Mouse (Mus musculus) forebrain, embryonic 15.5 days (tissue): Measurements from ENCODE around the gene Myo18b. TPM values are rescaled to one million over a fixed set of nuclear protein-coding genes. Genes with fewer than 3 reads are reported as not detected.

Source experiments
- ATAC-seq: fragments of 200-750 bp; cut with Nextera tagmentation; replicated peaks from 2 replicates; pipeline ENCODE4 v1.8.0; 2017; ENCODE audit warnings: mild to moderate bottlenecking, moderate TSS enrichment, moderate library complexity
- H3K27ac ChIP-seq: fragments of 300-500 bp; sonication (generic); replicated peaks from 2 replicates; pipeline ENCODE4 v1.5.1; 2015; ENCODE audit warnings: mild to moderate bottlenecking, inconsistent platforms
- H3K27me3 ChIP-seq: fragments of 300-500 bp; sonication (generic); 2 replicates; pipeline ENCODE4 v1.6.1; 2015; ENCODE audit warnings: inconsistent platforms
- H3K36me3 ChIP-seq: fragments of 300-500 bp; sonication (generic); 2 replicates; pipeline ENCODE4 v1.6.1; 2015; ENCODE audit warnings: mild to moderate bottlenecking, inconsistent platforms
- H3K4me1 ChIP-seq: fragments of 300-500 bp; sonication (generic); 2 replicates; pipeline ENCODE4 v1.6.1; 2015; ENCODE audit warnings: inconsistent platforms
- H3K4me2 ChIP-seq: fragments of 300-500 bp; sonication (generic); replicated peaks from 2 replicates; pipeline ENCODE4 v1.6.1; 2015; ENCODE audit warnings: mild to moderate bottlenecking, inconsistent platforms
- H3K4me3 ChIP-seq: fragments of 300-500 bp; sonication (generic); 2 replicates; pipeline ENCODE4 v1.5.1; 2015; ENCODE audit warnings: mild to moderate bottlenecking, inconsistent platforms
- H3K9ac ChIP-seq: fragments of 300-500 bp; sonication (generic); replicated peaks from 2 replicates; pipeline ENCODE4 v1.6.1; 2015; ENCODE audit warnings: mild to moderate bottlenecking, inconsistent platforms
- H3K9me3 ChIP-seq: fragments of 300-500 bp; sonication (generic); 2 replicates; pipeline ENCODE4 v1.6.1; 2016; ENCODE audit warnings: inconsistent platforms
- WGBS: fragments of 180-500 bp; shearing (Covaris S2); methylation state at CpG from one replicate; pipeline ENCODE4 v1.1.7; 2015; ENCODE audit warnings: mixed read lengths; 5-methylcytosine and 5-hydroxymethylcytosine counted together
- polyA plus RNA-seq: library from polyadenylated mRNA; unstranded; fragments of >200 nt; fragmentation: Nextera tagmentation; extraction: Ambion mirVana; gene quantifications from 2 replicates; pipeline ENCODE4 v1.2.1, GENCODE M21; 2015

Myo18b gene
- polyA plus RNA-seq, 1 experiment from 2014 or later, result 1.2 TPM

DNA sequence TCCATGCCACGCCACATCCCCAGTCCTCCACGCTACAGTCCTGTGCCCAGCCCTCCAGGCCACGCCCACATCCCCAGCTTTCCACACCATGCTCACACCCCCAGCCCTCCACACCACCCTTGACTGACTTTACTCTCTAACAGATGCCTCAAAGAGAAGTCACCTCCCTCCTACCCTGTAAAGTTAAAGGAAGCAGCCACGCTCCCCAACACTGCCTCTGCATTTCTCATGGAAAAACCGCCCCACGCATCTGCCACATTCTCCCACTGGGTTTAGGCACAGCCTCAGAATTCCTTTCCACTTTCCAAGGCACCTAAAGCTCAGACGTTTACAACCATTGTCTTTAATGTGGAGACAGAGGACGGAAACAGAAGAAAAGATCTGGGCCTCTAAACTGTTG is 110.1 kb downstream of the Myo18b start:
- H3K4me3 ChIP-seq, result no peak overlapping the region
- H3K4me2 ChIP-seq, result no peak overlapping the region
- ATAC-seq, result no peak
- no peaks in the 10 kb centered on the region for H3K36me3 ChIP-seq
- no peak overlapping the region for H3K27ac ChIP-seq
- no peaks in the 10 kb centered on the region for H3K27me3 ChIP-seq
- H3K4me1 ChIP-seq, result no peaks in the 10 kb centered on the region
- H3K9me3 ChIP-seq, result no peaks in the 10 kb centered on the region
- H3K9ac ChIP-seq, result no peak overlapping the region
- 81% methylated on average over 8 of the region's 8 CpGs for WGBS

- H3K4me1 ChIP-seq, result peaks cover 14% of the 10 kb centered on the region; the same call in 1 of the 2 replicates
- no peaks in the 10 kb centered on the region for H3K27me3 ChIP-seq
- no peaks in the 10 kb centered on the region for H3K36me3 ChIP-seq
- 81% methylated on average over 7 of the region's 7 CpGs for WGBS
- no peak for ATAC-seq
- no peak overlapping the region for H3K27ac ChIP-seq
- H3K4me2 ChIP-seq, result no peak overlapping the region
- no peak overlapping the region for H3K4me3 ChIP-seq
- no peaks in the 10 kb centered on the region for H3K9me3 ChIP-seq
- H3K9ac ChIP-seq, result no peak overlapping the region
Observed at GRCm38 (mm10) chr5:112781719-112782118, 114.4 kb downstream of the Myo18b start.

DNA sequence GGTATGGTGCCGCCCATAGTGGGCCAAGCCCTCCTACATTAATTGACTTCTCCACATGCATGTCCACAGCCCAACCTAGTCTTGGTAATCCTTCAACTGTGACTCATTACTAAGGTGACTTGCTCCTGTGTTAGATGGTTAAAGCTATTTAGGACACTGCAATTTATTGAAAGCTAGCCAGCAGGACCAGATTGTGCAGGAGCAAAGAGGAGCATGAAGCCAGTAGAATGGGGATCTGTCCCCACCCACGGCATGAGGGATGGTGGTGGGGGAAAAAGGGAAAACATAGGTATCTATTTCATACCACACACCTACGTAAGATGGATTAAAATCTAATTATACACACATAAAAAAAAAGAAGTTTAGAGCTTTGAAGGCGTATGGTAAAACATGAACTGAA is 114.9 kb downstream of the Myo18b start:
- Histone ChIP-seq H3K9ac (no peak overlapping the region), H3K36me3 (no peaks in the 10 kb centered on the region), H3K4me2 (no peak overlapping the region), H3K9me3 (no peaks in the 10 kb centered on the region), H3K4me1 (peaks cover 16% of the 10 kb centered on the region; the same call in 1 of the 2 replicates), H3K27me3 (no peaks in the 10 kb centered on the region), H3K4me3 (no peak overlapping the region), H3K27ac (no peak overlapping the region)
- WGBS, result 90% methylated on average over 4 of the region's 4 CpGs
- ATAC-seq, result no peak

- no peak overlapping the region for H3K4me2 ChIP-seq
- H3K27me3 ChIP-seq, result no peaks in the 10 kb centered on the region
- no peak overlapping the region for H3K4me3 ChIP-seq
- peaks cover 16% of the 10 kb centered on the region; the same call in 1 of the 2 replicates for H3K4me1 ChIP-seq
- 43% methylated on average over 5 of the region's 5 CpGs for WGBS
- no peaks in the 10 kb centered on the region for H3K36me3 ChIP-seq
- ATAC-seq, result no peak
- 0 out of 2 replicates have a peak overlapping the region, but pooled peaks have one; percentile 11 for H3K27ac ChIP-seq
- no peak overlapping the region for H3K9ac ChIP-seq
- H3K9me3 ChIP-seq, result no peaks in the 10 kb centered on the region
Observed at GRCm38 (mm10) chr5:112780383-112780782, 115.8 kb downstream of the Myo18b start.

- Histone ChIP-seq H3K9ac (no peak overlapping the region), H3K27ac (no peak overlapping the region), H3K36me3 (no peaks in the 10 kb centered on the region), H3K4me2 (no peak overlapping the region), H3K4me1 (peaks cover 16% of the 10 kb centered on the region; the same call in 1 of the 2 replicates), H3K4me3 (no peak overlapping the region), H3K9me3 (no peaks in the 10 kb centered on the region), H3K27me3 (no peaks in the 10 kb centered on the region)
- 71% methylated on average over 15 of the region's 15 CpGs for WGBS
- no peak for ATAC-seq
Observed at GRCm38 (mm10) chr5:112776781-112777405, 119.3 kb downstream of the Myo18b start.

GRCm38 (mm10) chr5:112773429-112773828 is 122.7 kb downstream of the Myo18b start:
- H3K9me3 ChIP-seq, result no peaks in the 10 kb centered on the region
- no peak overlapping the region for H3K9ac ChIP-seq
- H3K27ac ChIP-seq, result no peak overlapping the region
- no peaks in the 10 kb centered on the region for H3K27me3 ChIP-seq
- no peak overlapping the region for H3K4me3 ChIP-seq
- H3K36me3 ChIP-seq, result no peaks in the 10 kb centered on the region
- ATAC-seq, result no peak
- 0 out of 2 replicates have a peak, but pooled peaks cover 4% of the 10 kb centered on the region for H3K4me1 ChIP-seq
- WGBS, result 47% methylated on average over 4 of the region's 4 CpGs
- H3K4me2 ChIP-seq, result no peak overlapping the region

DNA sequence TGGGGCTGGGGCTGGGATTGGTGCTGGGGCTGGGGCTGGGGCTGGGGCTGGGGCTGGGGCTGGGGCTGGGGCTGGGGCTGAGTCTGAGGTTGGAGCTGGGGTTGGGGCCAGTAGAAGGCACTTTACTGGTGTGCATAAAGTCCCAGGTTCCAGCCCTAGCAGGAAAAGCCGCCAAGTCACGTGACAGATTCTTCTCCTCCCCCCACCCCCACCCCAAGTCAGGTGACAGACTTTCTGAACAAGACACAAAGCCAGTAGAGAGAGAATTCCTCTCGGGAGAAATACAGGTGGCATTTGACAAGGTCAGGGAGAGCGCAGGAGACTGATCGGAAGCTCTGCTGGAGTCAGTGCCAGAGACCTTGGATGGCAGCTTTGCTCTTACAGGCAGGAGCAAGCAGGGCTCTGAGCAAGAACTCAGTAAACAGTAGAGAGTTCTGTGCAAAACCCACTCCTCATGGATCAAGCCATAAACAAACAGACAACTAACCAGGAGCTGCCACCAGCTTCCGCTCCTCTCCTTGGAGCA is 124.7 kb downstream of the Myo18b start:
- no peak overlapping the region for H3K27ac ChIP-seq
- no peak overlapping the region for H3K9ac ChIP-seq
- no peaks in the 10 kb centered on the region for H3K9me3 ChIP-seq
- no peaks in the 10 kb centered on the region for H3K4me1 ChIP-seq
- H3K4me3 ChIP-seq, result no peak overlapping the region
- no peaks in the 10 kb centered on the region for H3K36me3 ChIP-seq
- H3K27me3 ChIP-seq, result no peaks in the 10 kb centered on the region
- no peak for ATAC-seq
- H3K4me2 ChIP-seq, result no peak overlapping the region
- 57% methylated on average over 6 of the region's 6 CpGs for WGBS

DNA sequence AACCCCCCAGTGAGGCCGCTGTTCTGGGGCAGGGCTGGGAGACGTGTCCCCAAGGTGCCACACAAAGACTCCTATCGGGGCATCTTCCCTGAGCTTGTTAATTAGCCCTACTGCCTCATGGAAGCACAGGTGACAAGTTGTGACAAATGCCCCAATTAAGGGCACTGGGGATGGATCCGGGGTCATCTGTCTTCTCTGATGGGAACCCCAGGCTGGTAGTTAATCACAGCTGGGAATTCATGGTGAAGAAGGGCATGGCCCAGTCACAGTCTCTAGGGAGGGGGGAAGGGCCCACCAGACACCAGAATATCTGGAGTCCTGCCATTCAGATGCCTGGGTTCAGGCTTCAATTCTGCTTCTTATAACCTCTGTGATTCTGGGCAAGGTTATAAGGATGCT is 126.4 kb downstream of the Myo18b start:
- WGBS, result 24% methylated on average over 4 of the region's 4 CpGs
- Histone ChIP-seq H3K27me3 (no peaks in the 10 kb centered on the region), H3K27ac (no peak overlapping the region), H3K4me2 (no peak overlapping the region), H3K4me1 (no peaks in the 10 kb centered on the region), H3K9ac (no peak overlapping the region), H3K4me3 (no peak overlapping the region), H3K9me3 (no peaks in the 10 kb centered on the region), H3K36me3 (no peaks in the 10 kb centered on the region)
- no peak for ATAC-seq

- no peak overlapping the region for H3K9ac ChIP-seq
- H3K4me2 ChIP-seq, result no peak overlapping the region
- H3K4me1 ChIP-seq, result no peaks in the 10 kb centered on the region
- no peak overlapping the region for H3K4me3 ChIP-seq
- 49% methylated on average over 11 of the region's 11 CpGs for WGBS
- ATAC-seq, result no peak
- no peaks in the 10 kb centered on the region for H3K36me3 ChIP-seq
- H3K9me3 ChIP-seq, result no peaks in the 10 kb centered on the region
- H3K27me3 ChIP-seq, result no peaks in the 10 kb centered on the region
- H3K27ac ChIP-seq, result no peak overlapping the region
Observed at GRCm38 (mm10) chr5:112769020-112769720, 127.0 kb downstream of the Myo18b start.

DNA sequence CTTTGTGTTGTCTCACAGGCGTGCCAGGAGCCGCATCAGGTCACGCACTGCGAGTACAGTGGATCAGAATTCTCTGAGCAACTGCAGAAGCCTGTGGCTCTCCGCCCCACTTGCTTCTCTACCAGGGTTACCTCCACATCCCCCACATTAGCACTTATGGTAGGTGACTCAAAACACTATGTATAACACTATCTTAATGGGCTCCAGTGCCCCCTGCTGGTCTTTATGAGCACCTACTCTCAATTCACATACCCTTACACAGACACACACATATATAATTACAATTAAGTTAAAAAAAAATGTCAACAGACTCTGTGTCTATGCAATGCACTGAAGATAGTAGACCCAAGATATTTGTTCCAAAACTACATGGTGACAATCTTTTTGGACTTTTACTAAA is 127.6 kb downstream of the Myo18b start:
- Histone ChIP-seq H3K27ac (no peak overlapping the region), H3K9ac (no peak overlapping the region), H3K9me3 (no peaks in the 10 kb centered on the region), H3K4me2 (no peak overlapping the region), H3K4me1 (no peaks in the 10 kb centered on the region), H3K27me3 (no peaks in the 10 kb centered on the region), H3K36me3 (no peaks in the 10 kb centered on the region), H3K4me3 (no peak overlapping the region)
- ATAC-seq, result no peak
- 97% methylated on average over 5 of the region's 5 CpGs for WGBS

GRCm38 (mm10) chr5:112761415-112762075 is 134.6 kb downstream of the Myo18b start:
- Histone ChIP-seq H3K9ac (no peak overlapping the region), H3K27ac (no peak overlapping the region), H3K4me2 (no peak overlapping the region), H3K27me3 (no peaks in the 10 kb centered on the region), H3K4me1 (no peaks in the 10 kb centered on the region), H3K9me3 (no peaks in the 10 kb centered on the region), H3K4me3 (no peak overlapping the region), H3K36me3 (no peaks in the 10 kb centered on the region)
- no peak for ATAC-seq
- 87% methylated on average over 3 of the region's 3 CpGs for WGBS

- Histone ChIP-seq H3K36me3 (no peaks in the 10 kb centered on the region), H3K9me3 (no peaks in the 10 kb centered on the region), H3K4me2 (no peak overlapping the region), H3K4me3 (no peak overlapping the region), H3K27ac (no peak overlapping the region), H3K27me3 (no peaks in the 10 kb centered on the region), H3K9ac (no peak overlapping the region), H3K4me1 (no peaks in the 10 kb centered on the region)
- no peak for ATAC-seq
- WGBS, result 32% methylated on average over 10 of the region's 10 CpGs
Observed at GRCm38 (mm10) chr5:112755581-112755980, 140.6 kb downstream of the Myo18b start.
